Mouse (Mus musculus): ENCODE measurements at regions not wholly inside any gene's neighbourhood (a gene's known extent, or its start where the extent isn't known, plus 50 kb on each side); places are given as distances from the start of the nearest gene placed in this dataset.

GRCm38 (mm10) chr1:23568106-23568505, 170.5 kb upstream of the Ogfrl1 start:
- no peak for DNase-seq (ENCODE audit: low spot score)
- Histone ChIP-seq H3K9me3 (ENCODE audit: control insufficient read depth, low read length) (no peaks in the 10 kb centered on the region), H3K9ac (ENCODE audit: low read length) (no peak overlapping the region), H3K4me3 (ENCODE audit: low read depth, low read length) (no peak overlapping the region), H3K4me2 (ENCODE audit: low read depth, severe bottlenecking) (no peak overlapping the region), H3K4me1 (ENCODE audit: control insufficient read depth, insufficient read depth, low read length) (no peaks in the 10 kb centered on the region), H3K36me3 (ENCODE audit: control insufficient read depth, insufficient read depth, low read length) (no peaks in the 10 kb centered on the region), H3K27ac (replicated peaks; ENCODE audit: low read depth, low read length) (no peak overlapping the region), H3K27me3 (ENCODE audit: control insufficient read depth, insufficient read depth, low read length) (no peaks in the 10 kb centered on the region)
- ATAC-seq (ENCODE audit: insufficient number of reproducible peaks, low FRiP score, low TSS enrichment, low read depth), result no peak
- WGBS, result 91% methylated on average over 5 of the region's 5 CpGs

DNA sequence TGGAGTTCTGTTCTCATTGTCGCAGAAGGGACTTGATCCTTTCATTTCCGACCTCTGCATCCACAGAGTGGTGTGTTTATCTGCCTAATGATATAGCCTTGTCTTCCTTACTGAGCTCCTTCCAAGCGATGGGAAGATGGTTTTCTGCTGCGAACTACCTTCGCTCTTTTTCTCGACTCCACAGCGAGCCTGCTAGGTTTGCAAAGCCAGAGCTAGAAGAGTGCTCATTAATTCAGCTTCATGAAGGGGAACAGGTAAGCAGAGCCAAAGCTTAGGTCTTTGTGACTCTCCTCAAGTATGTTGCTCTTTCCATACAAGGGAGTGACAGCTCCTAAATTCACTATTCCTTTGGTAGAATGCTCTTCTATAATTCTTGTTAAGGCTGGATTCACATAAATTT, 176.9 kb upstream of the Ogfrl1 start:
- Histone ChIP-seq H3K9me3 (ENCODE audit: control insufficient read depth, low read length) (no peaks in the 10 kb centered on the region), H3K36me3 (ENCODE audit: control insufficient read depth, insufficient read depth, low read length) (no peaks in the 10 kb centered on the region), H3K4me2 (ENCODE audit: low read depth, severe bottlenecking) (no peak overlapping the region), H3K9ac (ENCODE audit: low read length) (no peak overlapping the region), H3K4me3 (ENCODE audit: low read depth, low read length) (no peak overlapping the region), H3K27ac (replicated peaks; ENCODE audit: low read depth, low read length) (no peak overlapping the region), H3K27me3 (ENCODE audit: control insufficient read depth, insufficient read depth, low read length) (no peaks in the 10 kb centered on the region), H3K4me1 (ENCODE audit: control insufficient read depth, insufficient read depth, low read length) (no peaks in the 10 kb centered on the region)
- DNase-seq (ENCODE audit: low spot score), result no peak
- ATAC-seq (ENCODE audit: insufficient number of reproducible peaks, low FRiP score, low TSS enrichment, low read depth), result no peak
- 83% methylated on average over 7 of the region's 7 CpGs for WGBS

GRCm38 (mm10) chr1:23575005-23575404, 177.4 kb upstream of the Ogfrl1 start:
- no peaks in the 10 kb centered on the region for H3K4me1 ChIP-seq (ENCODE audit: control insufficient read depth, insufficient read depth, low read length)
- H3K36me3 ChIP-seq (ENCODE audit: control insufficient read depth, insufficient read depth, low read length), result no peaks in the 10 kb centered on the region
- no peak overlapping the region for H3K27ac ChIP-seq (replicated peaks; ENCODE audit: low read depth, low read length)
- H3K27me3 ChIP-seq (ENCODE audit: control insufficient read depth, insufficient read depth, low read length), result no peaks in the 10 kb centered on the region
- H3K9me3 ChIP-seq (ENCODE audit: control insufficient read depth, low read length), result no peaks in the 10 kb centered on the region
- H3K9ac ChIP-seq (ENCODE audit: low read length), result no peak overlapping the region
- no peak for DNase-seq (ENCODE audit: low spot score)
- H3K4me3 ChIP-seq (ENCODE audit: low read depth, low read length), result no peak overlapping the region
- ATAC-seq (ENCODE audit: insufficient number of reproducible peaks, low FRiP score, low TSS enrichment, low read depth), result no peak
- H3K4me2 ChIP-seq (ENCODE audit: low read depth, severe bottlenecking), result no peak overlapping the region

GRCm38 (mm10) chr1:23575515-23575914, 177.9 kb upstream of the Ogfrl1 start:
- Histone ChIP-seq H3K9me3 (ENCODE audit: control insufficient read depth, low read length) (no peaks in the 10 kb centered on the region), H3K27me3 (ENCODE audit: control insufficient read depth, insufficient read depth, low read length) (no peaks in the 10 kb centered on the region), H3K9ac (ENCODE audit: low read length) (no peak overlapping the region), H3K4me3 (ENCODE audit: low read depth, low read length) (no peak overlapping the region), H3K27ac (replicated peaks; ENCODE audit: low read depth, low read length) (no peak overlapping the region), H3K4me1 (ENCODE audit: control insufficient read depth, insufficient read depth, low read length) (no peaks in the 10 kb centered on the region), H3K36me3 (ENCODE audit: control insufficient read depth, insufficient read depth, low read length) (no peaks in the 10 kb centered on the region), H3K4me2 (ENCODE audit: low read depth, severe bottlenecking) (no peak overlapping the region)
- ATAC-seq (ENCODE audit: insufficient number of reproducible peaks, low FRiP score, low TSS enrichment, low read depth) (no peak), DNase-seq (ENCODE audit: low spot score) (no peak)
- WGBS, result 84% methylated on average over 2 of the region's 2 CpGs

DNA sequence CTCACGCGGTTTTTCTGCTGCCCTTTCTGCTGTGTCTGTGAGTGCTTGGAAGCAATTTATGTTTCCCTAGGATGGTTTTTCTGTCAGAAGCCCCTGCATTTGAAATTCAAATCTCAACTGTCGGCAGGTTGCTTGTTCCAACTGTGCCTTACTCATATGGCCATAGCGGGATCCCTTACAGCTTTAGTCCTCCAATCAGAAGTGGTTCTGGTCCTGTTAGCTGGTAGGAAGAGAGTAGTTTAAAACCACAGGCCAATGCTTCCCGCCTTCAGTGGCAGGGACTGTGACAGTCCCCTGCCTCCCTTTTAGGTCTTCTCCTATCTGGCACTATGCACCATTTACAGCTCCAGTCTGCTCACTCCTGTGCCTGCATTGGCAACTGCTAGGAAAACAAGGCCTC, 178.6 kb upstream of the Ogfrl1 start:
- no peaks in the 10 kb centered on the region for H3K36me3 ChIP-seq (ENCODE audit: control insufficient read depth, insufficient read depth, low read length)
- H3K4me3 ChIP-seq (ENCODE audit: low read depth, low read length), result no peak overlapping the region
- 68% methylated on average over 5 of the region's 5 CpGs for WGBS

DNA sequence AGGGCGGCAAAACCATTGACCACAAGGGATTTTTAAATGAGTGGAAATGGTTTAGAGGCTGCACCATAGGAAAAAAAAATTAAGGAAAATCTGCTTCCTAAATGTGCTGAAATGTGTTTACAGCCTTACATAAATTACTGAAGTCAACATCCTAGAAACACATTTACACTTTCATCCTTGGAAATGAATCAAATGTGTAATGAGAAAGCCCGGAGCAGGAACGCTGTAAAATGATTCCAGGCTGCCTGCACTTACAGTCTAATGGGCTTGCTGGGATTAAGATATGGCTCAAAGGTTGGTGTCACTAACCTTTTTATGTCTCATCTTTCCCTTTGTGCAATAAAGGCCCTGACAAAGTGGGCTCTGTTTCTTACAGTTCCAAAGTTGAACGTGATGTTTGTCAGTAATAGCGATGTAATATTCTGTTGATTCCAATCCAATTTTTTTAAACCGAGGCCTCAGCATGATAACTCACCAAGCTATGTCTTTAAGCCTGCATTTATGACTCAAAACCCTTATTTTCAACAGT, 172.1 kb upstream of the B3gat2 start:
- H3K27ac ChIP-seq (replicated peaks; ENCODE audit: low read depth, low read length), result no peak overlapping the region
- H3K36me3 ChIP-seq (ENCODE audit: control insufficient read depth, insufficient read depth, low read length), result no peaks in the 10 kb centered on the region
- no peak overlapping the region for H3K4me3 ChIP-seq (ENCODE audit: low read depth, low read length)
- H3K9me3 ChIP-seq (ENCODE audit: control insufficient read depth, low read length), result no peaks in the 10 kb centered on the region
- no peaks in the 10 kb centered on the region for H3K4me1 ChIP-seq (ENCODE audit: control insufficient read depth, insufficient read depth, low read length)
- WGBS, result 49% methylated on average over 6 of the region's 6 CpGs
- DNase-seq (ENCODE audit: low spot score), result no peak
- no peak overlapping the region for H3K4me2 ChIP-seq (ENCODE audit: low read depth, severe bottlenecking)
- no peaks in the 10 kb centered on the region for H3K27me3 ChIP-seq (ENCODE audit: control insufficient read depth, insufficient read depth, low read length)
- no peak overlapping the region for H3K9ac ChIP-seq (ENCODE audit: low read length)
- ATAC-seq (ENCODE audit: insufficient number of reproducible peaks, low FRiP score, low TSS enrichment, low read depth), result no peak

More for the DNA sequence above, 178.6 kb upstream of the Ogfrl1 start:
- no peak overlapping the region for H3K4me2 ChIP-seq (ENCODE audit: low read depth, severe bottlenecking)
- ATAC-seq (ENCODE audit: insufficient number of reproducible peaks, low FRiP score, low TSS enrichment, low read depth) (no peak), DNase-seq (ENCODE audit: low spot score) (no peak)
- no peak overlapping the region for H3K9ac ChIP-seq (ENCODE audit: low read length)
- no peaks in the 10 kb centered on the region for H3K9me3 ChIP-seq (ENCODE audit: control insufficient read depth, low read length)
- H3K4me1 ChIP-seq (ENCODE audit: control insufficient read depth, insufficient read depth, low read length), result no peaks in the 10 kb centered on the region
- H3K27me3 ChIP-seq (ENCODE audit: control insufficient read depth, insufficient read depth, low read length), result no peaks in the 10 kb centered on the region
- H3K27ac ChIP-seq (replicated peaks; ENCODE audit: low read depth, low read length), result no peak overlapping the region

- WGBS, result 84% methylated on average over 4 of the region's 4 CpGs
- no peak overlapping the region for H3K9ac ChIP-seq (ENCODE audit: low read length)
- no peak for ATAC-seq (ENCODE audit: insufficient number of reproducible peaks, low FRiP score, low TSS enrichment, low read depth)
- H3K36me3 ChIP-seq (ENCODE audit: control insufficient read depth, insufficient read depth, low read length), result no peaks in the 10 kb centered on the region
- H3K4me3 ChIP-seq (ENCODE audit: low read depth, low read length), result no peak overlapping the region
- no peaks in the 10 kb centered on the region for H3K4me1 ChIP-seq (ENCODE audit: control insufficient read depth, insufficient read depth, low read length)
- no peak overlapping the region for H3K4me2 ChIP-seq (ENCODE audit: low read depth, severe bottlenecking)
- H3K27me3 ChIP-seq (ENCODE audit: control insufficient read depth, insufficient read depth, low read length), result no peaks in the 10 kb centered on the region
- no peak for DNase-seq (ENCODE audit: low spot score)
- no peak overlapping the region for H3K27ac ChIP-seq (replicated peaks; ENCODE audit: low read depth, low read length)
- H3K9me3 ChIP-seq (ENCODE audit: control insufficient read depth, low read length), result no peaks in the 10 kb centered on the region
Measured at GRCm38 (mm10) chr1:23602710-23603291, 158.8 kb upstream of the B3gat2 start.

DNA sequence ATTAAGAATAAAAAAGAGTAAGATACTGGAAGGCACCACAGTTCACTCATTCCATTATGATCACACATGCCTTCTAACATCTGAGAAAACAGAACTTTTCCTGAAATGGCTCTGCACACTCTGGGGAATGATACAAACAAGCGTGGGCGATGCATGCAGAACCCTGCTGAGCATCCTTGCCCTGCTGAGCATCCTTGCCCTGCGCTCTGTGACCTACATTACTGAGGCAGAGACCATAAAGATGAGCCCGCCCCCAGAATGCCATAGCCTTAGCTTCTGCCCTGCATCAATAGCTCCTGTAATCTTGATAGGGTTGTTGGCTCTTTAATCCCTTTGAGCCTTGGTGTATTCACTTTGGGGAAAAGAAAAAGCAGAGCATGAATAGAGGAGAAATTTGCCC, 132.2 kb upstream of the B3gat2 start:
- no peak overlapping the region for H3K4me2 ChIP-seq (ENCODE audit: low read depth, severe bottlenecking)
- H3K27me3 ChIP-seq (ENCODE audit: control insufficient read depth, insufficient read depth, low read length), result no peaks in the 10 kb centered on the region
- H3K9ac ChIP-seq (ENCODE audit: low read length), result no peak overlapping the region
- WGBS, result 65% methylated on average over 4 of the region's 4 CpGs
- H3K9me3 ChIP-seq (ENCODE audit: control insufficient read depth, low read length), result no peaks in the 10 kb centered on the region
- no peak overlapping the region for H3K4me3 ChIP-seq (ENCODE audit: low read depth, low read length)
- H3K36me3 ChIP-seq (ENCODE audit: control insufficient read depth, insufficient read depth, low read length), result no peaks in the 10 kb centered on the region
- DNase-seq (ENCODE audit: low spot score) (no peak), ATAC-seq (ENCODE audit: insufficient number of reproducible peaks, low FRiP score, low TSS enrichment, low read depth) (no peak)
- no peaks in the 10 kb centered on the region for H3K4me1 ChIP-seq (ENCODE audit: control insufficient read depth, insufficient read depth, low read length)
- no peak overlapping the region for H3K27ac ChIP-seq (replicated peaks; ENCODE audit: low read depth, low read length)

DNA sequence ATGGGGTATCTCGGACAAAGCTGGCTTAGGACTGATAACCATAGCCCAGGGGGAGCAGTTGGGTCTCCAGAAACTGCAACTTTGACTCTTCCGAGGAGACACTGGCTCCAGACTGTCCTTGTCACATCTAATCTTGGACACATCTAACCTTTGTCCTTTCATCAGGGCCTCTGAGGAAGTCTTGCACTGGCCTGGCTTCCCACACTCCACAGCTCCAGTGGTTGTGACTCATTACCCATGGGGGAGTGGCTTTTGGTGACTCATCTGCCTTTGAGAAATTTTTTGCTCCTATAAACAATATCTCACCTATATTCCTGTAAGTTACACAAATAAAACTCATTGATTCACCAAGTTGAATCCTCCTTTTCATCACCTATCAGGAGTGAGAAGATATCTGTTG, 116.5 kb upstream of the B3gat2 start:
- Histone ChIP-seq H3K27me3 (ENCODE audit: control insufficient read depth, insufficient read depth, low read length) (no peaks in the 10 kb centered on the region), H3K4me3 (ENCODE audit: low read depth, low read length) (no peak overlapping the region), H3K9me3 (ENCODE audit: control insufficient read depth, low read length) (no peaks in the 10 kb centered on the region), H3K4me1 (ENCODE audit: control insufficient read depth, insufficient read depth, low read length) (no peaks in the 10 kb centered on the region), H3K4me2 (ENCODE audit: low read depth, severe bottlenecking) (no peak overlapping the region), H3K9ac (ENCODE audit: low read length) (no peak overlapping the region), H3K27ac (replicated peaks; ENCODE audit: low read depth, low read length) (no peak overlapping the region), H3K36me3 (ENCODE audit: control insufficient read depth, insufficient read depth, low read length) (no peaks in the 10 kb centered on the region)
- no peak for DNase-seq (ENCODE audit: low spot score)
- ATAC-seq (ENCODE audit: insufficient number of reproducible peaks, low FRiP score, low TSS enrichment, low read depth), result no peak
- 88% methylated on average over 2 of the region's 2 CpGs for WGBS

Measured in limb, embryonic 11.5 days (tissue).